In the genomic region with DNA sequence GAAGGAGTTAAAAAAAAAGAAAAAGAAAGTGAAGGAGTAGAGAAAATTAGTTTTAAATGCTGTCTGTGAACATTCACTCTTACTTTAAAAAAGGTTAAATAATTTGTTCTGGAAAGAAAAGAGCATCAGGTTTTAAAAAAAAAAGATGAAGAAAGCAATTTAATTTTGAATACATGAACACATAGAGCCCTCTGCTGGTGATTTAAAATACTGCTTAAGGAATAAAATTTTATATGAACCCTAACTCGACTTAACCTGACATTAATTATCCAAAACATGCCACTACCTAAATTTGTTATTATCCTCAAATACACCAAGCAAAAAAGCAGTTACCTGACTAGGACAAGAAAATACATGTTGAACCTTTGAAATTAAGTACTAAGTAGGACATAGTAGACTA, we compare ENCODE assay signal across 9 mouse cellular contexts. TPM values are rescaled to one million over a fixed set of nuclear protein-coding genes. Genes with fewer than 3 reads are reported as not detected.
A peak's percentile ranks its signal among the peaks of the same experiment; 100 is the strongest.
DNase-seq lines count a peak whose midpoint lies in the region.
"Had no signal": no experiment of that assay in that cellular context is flagged by ENCODE, and none has a peak within 500 bp of the region (broad histone marks: within the 10 kb centered on the region; RNA-seq: fewer than 3 reads in every experiment).

No protein-coding gene starts in this region.

- DNase-seq in kidney, adult 9 months, result peak; percentile 14
- no peak for DNase-seq in kidney, postnatal 14 days
- peak; percentile 69 for DNase-seq in 416B (ENCODE audit: low read depth)
- peak; percentile 70 for DNase-seq in CD4-positive, CD25-positive, alpha-beta regulatory T cell, adult 2 months (ENCODE audit: low read depth, low spot score)
- DNase-seq in embryo, embryonic 11.5 days (ENCODE audit: low read depth, low spot score), result peak; percentile 26
- DNase-seq in spleen, postnatal 14 days (ENCODE audit: low spot score in 2 of 2), result no peak
- DNase-seq in left cerebral cortex, adult 8-10 months (ENCODE audit: low spot score in 2 of 2), result no peak
- DNase-seq: adrenal gland, postnatal 36 days; gastrocnemius, postnatal 10 days had no signal

RNA-seq across cellular contexts. Expression of a gene that starts 28.2 kb away (rescaled TPM):
- total RNA-seq in left cerebral cortex, adult 8-10 months (2022), result 10 to 100 TPM; 24.8 to 34.4 (median 28.8) TPM

RNA-seq across cellular contexts. Expression of a gene that starts 28.3 kb away (rescaled TPM):
- total RNA-seq in left cerebral cortex, adult 8-10 months (2022), result 10 to 100 TPM; 63.7 to 73.2 (median 72.0) TPM

Comparison
In these comparisons a context has a peak if more than half of its experiments do, and no peak if none do; other contexts are left out.
1. DNase-seq: peak in kidney, adult 9 months (single experiment), 416B (single experiment), CD4-positive, CD25-positive, alpha-beta regulatory T cell, adult 2 months (single experiment) and embryo, embryonic 11.5 days (single experiment); none in kidney, postnatal 14 days (single experiment), spleen, postnatal 14 days (0 of 2) and left cerebral cortex, adult 8-10 months (0 of 2).